Mouse (Mus musculus) layer of hippocampus, postnatal 36 days (tissue): ENCODE measurements at regions not wholly inside any gene's neighbourhood (a gene's known extent, or its start where the extent isn't known, plus 50 kb on each side); places are given as distances from the start of the nearest gene placed in this dataset.

Experiments used
- DNase-seq, 2 experiments: peaks; one replicate each; pipeline ENCODE4 v3.0.0; 2022

DNA sequence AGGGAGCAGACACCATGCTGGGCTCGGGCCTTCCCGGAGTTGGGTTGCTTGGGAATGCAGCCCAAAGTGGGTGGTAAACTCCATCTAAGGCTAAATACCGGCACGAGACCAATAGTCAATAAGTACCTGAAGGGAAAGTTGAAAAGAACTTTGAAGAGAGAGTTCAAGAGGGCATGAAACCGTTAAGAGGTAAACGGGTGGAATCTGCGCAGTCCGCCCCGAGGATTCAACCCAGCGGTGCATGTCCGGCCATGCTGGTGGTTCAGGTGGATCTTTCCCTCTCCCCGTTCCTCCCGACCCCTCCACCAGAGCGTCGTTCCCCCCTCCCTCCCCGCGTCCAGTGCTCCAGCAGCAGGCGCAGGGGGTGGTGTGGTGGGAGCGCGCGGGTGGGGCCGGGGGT, 179.1 kb upstream of the Arhgef26 start:
- no peak for DNase-seq

DNA sequence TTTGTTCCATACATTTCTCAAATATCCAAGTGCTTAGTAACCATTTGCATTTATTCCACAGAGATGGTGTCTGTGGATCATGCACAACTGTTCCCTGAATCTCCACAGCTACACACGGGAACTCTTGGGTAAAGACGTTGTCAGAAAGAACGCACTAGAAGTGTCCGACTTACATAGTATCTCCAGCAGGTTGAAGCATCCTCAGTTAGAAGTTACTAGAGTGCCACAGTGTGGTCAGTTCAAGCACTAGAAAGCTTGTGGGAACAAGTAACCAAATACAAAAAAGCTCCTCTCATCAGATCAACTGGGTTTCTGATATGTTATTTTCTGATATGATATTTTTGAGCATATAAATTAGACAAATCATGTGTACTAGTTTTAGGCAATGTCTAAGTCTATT, 167.5 kb upstream of the Arhgef26 start:
- no peak for DNase-seq

DNA sequence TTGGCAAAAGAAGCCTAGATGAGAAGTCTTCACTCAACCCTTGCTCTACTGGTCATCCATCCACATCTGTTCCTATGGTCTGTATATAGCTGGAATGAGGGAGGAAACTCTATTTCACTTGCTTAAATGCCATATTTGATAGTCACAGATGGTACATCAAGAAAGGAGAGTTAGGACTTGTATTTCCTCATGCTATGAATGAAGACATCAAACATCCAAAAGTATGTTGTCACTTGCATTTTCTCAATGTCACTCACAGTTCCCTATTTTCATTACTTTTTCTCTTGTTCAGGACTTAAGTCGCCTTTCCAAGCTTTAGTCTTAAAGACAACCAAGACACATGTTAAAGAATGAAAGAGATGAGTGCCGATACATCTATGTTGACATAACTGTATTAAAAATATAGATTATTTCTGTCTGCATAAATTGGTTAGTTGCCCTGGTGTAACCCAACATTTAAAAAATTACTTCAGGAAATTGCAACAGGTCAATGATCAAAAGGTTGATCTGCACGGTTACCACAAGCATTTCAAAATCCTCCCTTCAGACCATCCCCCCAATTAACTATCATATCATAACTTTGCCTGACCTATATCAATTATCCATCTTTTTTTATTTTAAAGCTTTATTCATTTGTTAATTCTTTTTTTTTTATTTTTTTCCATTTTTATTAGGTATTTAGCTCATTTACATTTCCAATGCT, 150.2 kb upstream of the Arhgef26 start:
- no peak for DNase-seq

DNA sequence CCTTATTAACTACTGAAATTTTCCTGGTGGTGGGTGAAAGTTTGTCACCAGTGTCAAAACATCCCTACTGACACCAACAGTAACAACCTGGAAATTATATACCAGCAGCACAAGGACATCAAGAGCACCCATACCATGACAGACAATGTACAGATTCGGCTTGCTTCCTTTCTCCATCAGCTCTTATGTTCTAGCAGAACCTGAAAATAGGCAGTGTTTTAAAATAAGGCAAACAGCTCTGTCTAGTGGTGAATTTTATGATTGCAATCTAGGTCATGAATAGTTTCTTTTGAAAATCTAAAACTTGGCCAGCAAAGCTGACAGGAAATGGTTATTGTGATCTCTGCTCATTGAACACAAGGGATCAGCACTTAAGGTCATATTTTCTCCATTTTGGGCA, 145.7 kb upstream of the Arhgef26 start:
- no peak for DNase-seq

DNA sequence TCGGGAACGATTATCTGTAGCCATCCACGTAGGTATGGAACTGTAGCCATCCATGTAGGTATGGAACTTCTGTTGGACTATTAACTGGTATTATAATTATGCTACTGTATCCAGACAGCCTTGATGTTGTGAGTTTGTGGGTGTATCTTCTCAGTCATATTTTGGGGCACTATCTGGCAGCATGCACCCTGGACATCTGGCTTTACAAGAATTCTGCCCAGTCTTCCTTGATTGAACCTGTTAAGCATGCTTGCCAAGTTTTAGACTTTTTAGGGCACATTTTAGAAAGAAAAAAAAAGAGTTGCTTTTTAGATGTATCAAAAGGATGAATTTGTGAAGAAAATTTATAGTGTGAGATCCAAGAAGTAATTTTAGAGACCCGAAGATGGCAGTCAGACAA, 143.7 kb upstream of the Arhgef26 start:
- no peak for DNase-seq

DNA sequence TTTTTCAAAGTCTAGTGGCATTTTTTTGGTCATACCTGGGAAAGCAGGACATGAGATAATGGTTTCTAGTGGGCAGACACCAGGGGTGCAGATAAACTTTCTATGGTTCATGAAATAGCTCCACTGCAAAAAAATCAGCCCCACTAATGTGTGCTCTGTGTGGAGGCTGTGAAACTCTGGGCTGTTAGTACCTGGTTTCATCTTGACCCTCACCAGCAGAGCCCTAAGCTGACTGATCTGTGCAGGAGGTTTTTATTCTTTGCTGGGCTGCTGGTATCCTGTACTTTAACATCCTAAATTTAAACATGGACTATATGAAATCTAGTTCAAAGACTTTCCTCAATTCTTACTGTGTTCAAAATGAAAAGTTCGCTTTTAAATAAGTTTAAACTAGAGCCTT, 141.5 kb upstream of the Arhgef26 start:
- DNase-seq, result no peak

DNA sequence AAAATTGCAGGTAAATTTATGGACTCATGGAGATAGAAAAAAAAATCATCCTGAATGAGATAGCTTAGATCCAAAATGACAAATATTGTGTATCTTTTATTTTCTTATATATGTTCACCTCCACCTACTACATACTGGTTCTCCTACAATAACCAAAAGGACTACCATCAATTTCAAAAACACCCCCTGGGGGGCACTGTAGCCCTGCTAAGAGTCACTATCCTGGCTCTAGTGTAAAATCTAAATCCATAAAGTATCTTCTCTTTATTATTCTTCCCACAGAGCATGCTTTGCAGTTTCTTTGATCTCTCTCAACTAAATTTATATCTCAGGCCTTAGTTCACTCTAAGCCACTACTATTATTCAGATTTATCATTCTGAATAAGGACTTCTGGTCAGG, 122.3 kb upstream of the Arhgef26 start:
- DNase-seq, result peak; percentile 54 to 63

DNA sequence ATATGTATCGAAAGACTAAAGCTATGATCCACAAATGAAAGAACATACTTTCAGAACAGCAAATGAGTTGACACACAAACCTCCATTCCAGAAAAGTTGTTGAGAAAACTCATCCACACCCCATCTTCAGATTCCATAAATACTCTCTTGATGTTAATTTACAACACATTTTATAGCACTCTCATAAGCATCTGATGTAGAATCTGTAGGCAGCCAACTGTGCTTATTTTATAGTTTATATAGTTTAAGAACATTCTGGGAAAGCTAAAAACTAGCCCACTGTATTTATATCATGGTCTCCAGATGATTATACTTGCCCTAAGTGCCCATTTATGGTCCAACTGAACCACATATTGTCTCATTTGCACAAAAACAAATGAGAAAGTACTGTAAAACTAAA, 120.8 kb upstream of the Arhgef26 start:
- no peak for DNase-seq

DNA sequence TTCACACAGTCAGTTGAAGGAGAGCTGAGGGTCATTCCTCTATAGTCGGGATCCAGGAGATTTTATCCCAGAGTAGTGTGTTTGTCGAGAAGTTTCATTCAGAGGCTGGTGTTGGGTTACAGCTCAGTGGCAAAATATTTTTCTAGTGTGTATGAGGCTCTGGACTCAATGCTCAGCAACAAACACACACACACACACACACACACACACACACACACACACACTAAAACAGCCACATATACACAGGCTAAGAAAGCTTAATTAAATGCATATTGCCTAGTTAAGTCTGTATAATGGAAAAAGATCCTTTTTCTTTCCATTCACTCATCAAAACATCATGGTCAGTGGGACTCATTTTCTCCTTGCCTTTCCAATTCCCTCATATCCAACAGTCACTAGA, 110.4 kb upstream of the Arhgef26 start:
- DNase-seq, result no peak

DNA sequence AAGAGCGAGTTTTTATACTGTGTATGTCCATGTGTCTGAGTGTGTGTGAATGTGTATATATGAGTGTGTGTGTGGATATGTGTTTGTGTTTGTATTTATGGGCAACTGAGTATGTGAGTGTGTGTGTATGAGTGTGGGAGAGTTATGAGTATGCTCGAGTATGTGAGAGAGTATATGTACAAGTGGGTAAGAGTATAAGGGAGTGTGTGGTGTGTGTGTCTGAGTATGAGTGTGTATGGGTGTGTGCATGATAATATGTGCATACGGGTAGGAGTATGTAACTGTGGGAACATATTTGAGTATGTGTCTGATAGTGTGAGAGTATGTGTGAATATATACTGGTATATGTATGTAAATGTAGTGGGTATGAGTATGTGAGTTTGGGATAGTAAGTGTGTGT, 110.0 kb upstream of the Arhgef26 start:
- DNase-seq, result no peak

DNA sequence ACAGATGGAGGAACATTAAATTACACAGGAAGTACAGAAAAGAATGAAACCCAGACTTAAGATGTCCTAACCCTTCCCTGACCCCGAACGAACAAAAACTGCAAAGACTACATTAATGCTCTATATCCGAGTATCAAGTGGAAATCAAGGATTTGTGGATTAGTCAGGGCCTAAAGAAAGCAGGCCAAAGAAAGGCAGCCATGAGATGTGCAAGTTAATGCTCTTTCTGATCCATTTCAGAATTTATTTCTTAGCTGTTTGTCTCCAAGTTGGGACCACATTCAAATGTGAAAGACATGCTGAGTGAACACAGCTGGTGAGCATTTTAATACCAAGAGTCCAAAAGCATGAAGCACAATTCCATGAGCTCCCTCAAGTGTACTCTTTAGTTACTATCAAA, 97.1 kb upstream of the Arhgef26 start:
- DNase-seq, result no peak

DNA sequence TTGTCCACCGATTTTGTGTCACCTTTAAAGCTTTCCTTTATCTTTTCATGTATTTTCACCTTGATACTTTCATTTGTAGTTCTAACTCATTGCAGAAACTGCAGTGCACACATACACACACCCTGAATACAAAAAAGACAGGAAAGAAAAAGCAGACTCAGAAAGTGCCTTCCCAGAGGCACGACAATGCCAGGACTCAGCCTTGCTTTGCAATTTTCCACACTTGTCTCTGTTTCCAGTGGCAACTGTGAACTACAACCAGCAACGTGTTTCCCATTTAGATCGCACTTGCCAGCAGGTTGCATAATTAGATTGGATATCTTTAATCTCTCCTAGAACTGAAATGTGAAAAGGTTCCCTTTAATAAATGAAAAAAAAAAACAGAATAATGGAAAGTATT, 66.4 kb upstream of the Arhgef26 start:
- DNase-seq, result peak in 1 of 2 experiments; percentile 22

DNA sequence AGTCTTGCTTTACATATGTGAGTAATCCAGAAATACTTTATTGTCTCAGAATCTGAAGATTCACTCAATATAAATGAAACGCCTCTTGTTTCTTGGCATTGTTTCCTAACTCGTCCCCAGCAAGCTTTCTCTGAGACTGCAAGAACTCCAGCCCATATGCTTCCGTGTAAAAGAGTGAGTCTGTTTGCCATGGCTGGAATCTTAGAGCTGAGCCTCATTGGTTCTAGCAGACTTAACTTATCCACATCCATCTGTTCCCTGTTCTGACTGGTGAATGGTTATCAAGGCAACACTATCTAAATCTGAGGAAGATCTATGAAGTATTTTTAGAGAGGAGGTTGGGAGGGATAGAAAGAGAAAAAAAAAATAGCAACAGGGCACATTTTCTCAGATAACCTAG, 59.9 kb upstream of the Arhgef26 start:
- DNase-seq, result no peak

DNA sequence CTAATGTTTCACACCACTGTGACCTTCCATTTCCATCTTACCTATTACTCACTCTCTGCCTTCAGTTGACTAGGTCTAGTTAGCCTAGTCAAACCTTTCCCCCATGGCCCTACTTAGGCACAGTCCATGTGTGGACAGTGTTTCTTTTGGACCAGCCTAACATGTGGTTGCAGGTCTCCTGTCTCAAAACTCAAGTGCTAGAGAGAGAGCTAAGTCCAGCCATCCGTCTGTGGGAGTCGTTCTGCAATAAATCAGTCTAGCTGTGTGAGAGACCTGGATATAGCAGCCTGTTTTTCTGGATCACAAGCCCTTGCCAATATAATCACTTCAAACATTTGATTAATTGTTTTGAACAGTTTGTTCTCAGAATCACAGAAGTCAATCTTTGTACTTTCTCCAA, 57.2 kb upstream of the Arhgef26 start:
- DNase-seq, result no peak
